Mouse (Mus musculus): ENCODE measurements around the gene B830017H08Rik.

B830017H08Rik gene

GRCm38 (mm10) chr16:17812120-17812519 lies 20.8 kb upstream of the B830017H08Rik start:
- peak; percentile 44 to 53 for DNase-seq

- no peak for DNase-seq
Observed at GRCm38 (mm10) chr16:17813173-17813572, 19.7 kb upstream of the B830017H08Rik start.

- peak; percentile 73 to 74 for DNase-seq
Observed at GRCm38 (mm10) chr16:17815411-17816402, 17.2 kb upstream of the B830017H08Rik start.

- no peak for DNase-seq
Observed at GRCm38 (mm10) chr16:17816528-17816927, 16.4 kb upstream of the B830017H08Rik start.

DNA sequence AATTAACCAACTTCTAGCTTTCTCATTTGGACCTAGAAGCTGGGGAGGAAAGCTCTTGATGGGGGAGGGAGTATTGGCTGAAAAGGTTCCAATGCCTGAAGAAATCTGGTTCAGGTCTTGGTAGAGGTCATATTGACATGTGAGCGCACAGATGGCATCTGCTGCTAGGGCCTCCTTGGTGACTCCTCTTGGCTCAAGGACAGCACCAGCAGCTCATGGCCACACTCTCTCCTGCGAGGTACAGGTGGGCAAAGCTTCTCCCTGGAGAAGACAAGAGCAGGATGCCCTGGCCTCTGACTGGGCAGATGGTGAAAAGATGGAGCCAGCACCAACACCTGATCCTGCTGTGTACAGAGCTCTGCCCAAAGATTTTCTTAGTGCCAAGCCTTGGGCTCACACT lies 6.4 kb upstream of the B830017H08Rik start:
- no peak for DNase-seq

GRCm38 (mm10) chr16:17828229-17828628 lies 4.7 kb upstream of the B830017H08Rik start:
- no peak for DNase-seq

- DNase-seq, result no peak
Observed at GRCm38 (mm10) chr16:17828867-17829266, 4.1 kb upstream of the B830017H08Rik start.

- no peak for DNase-seq
Observed at GRCm38 (mm10) chr16:17830385-17831178, 2.3 kb upstream of the B830017H08Rik start.

DNA sequence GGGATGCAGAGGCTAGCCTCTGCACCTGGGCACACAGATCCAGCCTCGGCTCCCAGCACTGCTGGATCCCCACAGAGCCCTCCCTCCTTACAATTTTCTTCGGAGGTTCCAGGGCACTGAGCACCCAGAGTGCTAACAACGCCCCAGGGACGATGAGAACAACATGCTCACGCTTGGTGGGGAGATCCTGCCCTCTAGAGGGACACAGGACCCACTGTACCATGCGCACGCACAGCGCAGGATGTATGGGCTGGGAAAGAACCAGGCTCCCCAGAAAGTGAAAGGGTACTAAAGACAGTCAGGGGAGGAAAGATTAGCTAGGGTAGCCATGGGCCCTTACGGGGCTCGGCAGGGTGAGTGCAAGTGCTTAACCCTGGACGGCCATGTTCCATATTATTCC lies 1.1 kb upstream of the B830017H08Rik start:
- DNase-seq, result no peak

DNA sequence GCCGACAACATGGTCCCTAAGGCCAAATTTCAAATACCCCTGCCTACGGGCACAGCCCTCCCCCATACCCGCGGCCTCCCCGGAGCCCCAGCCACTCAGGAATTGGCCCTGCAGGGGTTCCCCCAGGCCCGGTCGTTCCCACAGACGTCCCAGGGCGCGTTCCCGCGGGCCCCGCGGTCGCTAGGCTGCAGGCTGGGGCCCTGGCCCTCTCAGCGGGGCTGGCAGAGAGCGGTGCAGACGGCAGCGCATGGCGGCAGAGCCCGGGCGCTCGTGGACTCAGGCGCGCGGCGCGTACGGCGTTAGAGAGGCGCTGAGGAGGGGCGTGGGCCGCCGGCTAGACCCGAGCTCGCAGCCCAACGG lies 380 bp downstream of the B830017H08Rik start:
- DNase-seq, result no peak

DNA sequence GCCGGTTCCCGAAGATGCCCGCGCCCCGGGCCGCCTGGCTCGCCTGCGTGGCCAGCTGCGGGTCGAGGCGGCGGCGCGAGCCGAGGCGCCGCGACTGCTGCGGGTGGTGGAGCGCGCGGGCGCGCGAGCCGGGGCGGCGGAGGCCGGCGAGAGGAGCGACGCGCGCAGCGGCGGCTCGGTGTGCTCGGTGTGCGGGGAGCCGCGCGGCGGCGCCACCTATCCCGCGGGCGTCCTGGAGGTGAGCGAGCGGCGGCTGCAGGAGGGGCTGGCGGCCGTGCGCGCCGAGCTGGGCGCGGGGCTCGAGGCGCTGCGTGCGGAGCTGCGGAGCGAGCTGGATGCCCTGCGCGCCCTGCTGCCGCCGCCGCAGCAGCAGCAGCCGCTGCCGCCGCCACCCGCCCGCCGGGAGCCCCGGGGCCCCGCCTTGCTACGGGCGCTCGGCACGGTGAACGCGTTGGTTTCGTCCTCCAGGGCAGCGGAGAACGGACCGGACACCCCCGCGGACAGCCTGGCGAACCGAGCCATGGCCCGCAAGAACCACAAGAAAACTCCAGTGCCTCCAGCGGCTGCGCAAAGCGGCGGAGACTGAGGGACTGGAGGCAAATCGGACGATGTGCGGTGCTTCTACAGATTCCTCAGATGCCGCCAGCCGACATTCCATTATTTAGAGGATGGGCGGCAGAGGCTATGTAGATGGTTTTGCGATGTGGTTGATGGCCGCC lies 919 bp downstream of the B830017H08Rik start:
- no peak for DNase-seq

DNA sequence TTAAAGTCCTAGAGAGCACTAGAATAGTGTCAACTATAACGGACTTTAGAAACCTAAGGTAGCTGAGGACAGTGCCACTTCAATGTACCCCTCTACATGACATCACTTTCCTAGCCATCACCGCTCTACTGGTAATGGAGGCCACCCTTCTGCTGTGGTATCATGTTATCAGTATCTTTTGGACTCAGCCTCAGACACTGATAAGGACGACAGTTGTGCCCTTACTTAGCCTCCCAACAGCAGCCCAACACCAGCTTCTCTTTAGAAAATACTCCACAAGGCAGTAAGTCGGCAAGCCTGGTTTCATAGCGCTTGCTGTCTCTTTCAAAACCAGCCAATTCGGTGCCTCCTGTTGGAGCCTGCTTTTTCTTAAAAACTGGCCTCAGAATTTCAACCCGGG lies 1.6 kb downstream of the B830017H08Rik start:
- DNase-seq, result no peak

GRCm38 (mm10) chr16:17835481-17835880 lies 2.6 kb downstream of the B830017H08Rik start:
- DNase-seq, result no peak

DNA sequence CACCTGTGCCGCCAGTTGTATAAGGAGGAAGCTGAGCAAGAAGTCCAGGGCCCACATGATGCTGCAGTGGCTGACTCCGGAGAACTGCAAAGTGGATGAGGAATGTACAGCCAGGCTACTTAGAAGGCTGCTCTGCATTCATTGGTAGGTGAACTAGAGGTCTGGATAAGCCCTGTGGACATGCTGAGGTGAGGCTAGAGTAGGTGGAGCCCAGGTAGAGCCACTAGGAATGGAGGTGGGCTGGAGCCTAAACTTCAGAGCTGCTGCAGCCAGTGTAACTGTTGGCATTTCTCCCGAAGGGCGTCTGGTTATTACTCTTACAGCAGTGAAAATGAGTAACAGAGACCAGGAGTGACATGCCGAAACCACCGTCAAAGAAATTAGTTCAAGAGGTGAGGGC lies 5.1 kb downstream of the B830017H08Rik start, which contains the start of gene Car15:
Car15 (minus strand) TSS at position 314 of the 400 bp plus-strand sequence.
- DNase-seq, result no peak

GRCm38 (mm10) chr16:17839976-17840375 lies 7.1 kb downstream of the B830017H08Rik start:
- no peak for DNase-seq

DNA sequence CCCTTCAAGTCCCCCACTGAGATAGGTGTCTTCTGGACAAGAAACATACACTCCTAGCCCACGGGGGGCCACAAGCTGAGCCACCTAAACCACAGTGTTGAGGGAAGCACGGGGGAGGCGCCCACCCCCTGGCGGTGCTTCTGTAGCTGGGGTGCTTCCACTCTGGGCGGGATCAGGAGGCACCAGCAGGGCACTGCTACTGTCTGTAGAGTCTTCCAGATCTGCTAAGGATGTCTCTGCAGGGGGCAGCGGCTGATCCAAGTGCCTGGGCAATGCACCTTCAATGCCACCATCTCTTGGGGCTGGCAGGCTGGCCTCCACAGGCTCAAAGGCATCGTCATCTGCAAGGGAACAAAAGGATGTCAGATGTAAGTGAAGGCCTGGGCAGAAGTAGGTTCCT lies 9.5 kb downstream of the B830017H08Rik start:
- DNase-seq, result no peak

- DNase-seq, result no peak
Observed at GRCm38 (mm10) chr16:17843701-17844365, 10.9 kb downstream of the B830017H08Rik start.

DNA sequence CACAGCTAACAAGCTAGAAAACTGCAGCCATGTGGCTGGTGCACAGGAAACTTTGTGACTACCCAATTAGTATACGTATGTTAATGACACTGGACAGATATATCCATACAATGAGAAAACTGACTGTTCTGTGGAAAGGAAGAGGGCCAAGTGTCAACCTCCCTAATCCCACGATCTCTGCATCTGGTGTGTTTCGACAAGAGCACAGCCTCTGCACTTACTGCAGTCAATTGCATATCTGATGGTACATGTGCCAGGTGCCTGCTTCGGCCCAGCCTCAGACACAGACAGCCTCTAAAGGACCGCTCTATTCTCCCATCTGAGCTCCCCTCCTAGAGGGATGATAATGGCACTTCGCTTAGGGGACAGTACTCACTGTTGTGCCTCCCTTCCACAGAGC lies 15.5 kb downstream of the B830017H08Rik start:
- no peak for DNase-seq

DNA sequence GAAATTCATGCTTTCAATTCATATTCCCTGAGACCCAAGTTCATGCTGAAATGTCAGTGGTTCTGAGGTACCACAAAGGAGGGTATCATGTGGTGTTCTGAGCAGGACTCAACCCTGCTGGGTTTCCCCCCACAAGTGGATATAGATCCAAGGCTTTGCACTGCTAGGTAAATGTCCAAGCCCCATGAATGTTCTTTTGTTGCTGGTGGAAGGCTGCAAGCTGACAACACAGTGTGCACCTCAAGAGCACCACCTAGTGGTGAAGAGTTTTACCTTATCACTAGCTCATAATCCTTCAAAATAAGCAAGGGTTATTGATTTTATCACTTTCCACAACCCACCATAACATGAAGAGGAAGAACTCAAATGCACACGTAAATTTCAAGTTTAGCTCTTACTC lies 16.0 kb downstream of the B830017H08Rik start:
- peak; percentile 43 to 46 for DNase-seq

DNA sequence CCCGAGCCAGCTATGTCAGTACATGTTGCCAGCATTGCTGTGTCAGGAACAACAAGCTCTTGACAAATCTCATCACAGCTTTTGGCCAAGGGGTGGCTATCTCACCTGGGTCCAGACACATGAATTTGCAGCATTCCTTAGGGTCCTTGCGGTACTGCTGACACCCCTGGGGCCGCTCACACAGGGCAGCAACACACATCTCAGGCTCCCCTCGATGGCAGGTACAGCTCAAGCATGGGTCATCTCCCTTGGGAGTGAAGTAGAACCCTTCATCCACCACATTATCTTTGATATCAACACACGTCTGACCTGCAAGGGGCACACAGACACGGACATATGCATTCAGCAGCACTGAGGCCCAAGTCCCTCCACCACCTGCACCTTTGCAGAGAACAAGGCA lies 16.6 kb downstream of the B830017H08Rik start:
- no peak for DNase-seq

GRCm38 (mm10) chr16:17851331-17851730 lies 18.4 kb downstream of the B830017H08Rik start:
- no peak for DNase-seq

GRCm38 (mm10) chr16:17851860-17852259 lies 18.9 kb downstream of the B830017H08Rik start:
- no peak for DNase-seq
